Mouse (Mus musculus) heart, postnatal 4 days (tissue): ENCODE data around the gene Prdx1. TPM values are rescaled to one million over a fixed set of nuclear protein-coding genes. Genes with fewer than 3 reads are reported as not detected.
"Not testable (repeated sequence)": the region's sequence is repeated elsewhere in the genome, so short reads cannot be mapped to it uniquely, and the experiment has no call there.

Experiments
- DNase-seq: peaks from one replicate; pipeline ENCODE4 v3.0.0; 2021
- total RNA-seq, 2 experiments: library from RNA; stranded (reverse); gene quantifications; 2 replicates each; pipeline ENCODE4 v1.2.3; 2021

Gene Prdx1
- total RNA-seq, 2 experiments from 2014 or later, result 393 to 438 TPM

GRCm38 (mm10) chr4:116679141-116679540, 6.2 kb upstream of the Prdx1 start:
- no peak for DNase-seq

GRCm38 (mm10) chr4:116680521-116680920, 4.8 kb upstream of the Prdx1 start:
- not testable (repeated sequence) for DNase-seq

- DNase-seq, result no peak
Measured at GRCm38 (mm10) chr4:116683957-116684356, 1.4 kb upstream of the Prdx1 start.

- no peak for DNase-seq
Measured at GRCm38 (mm10) chr4:116684665-116685064, 679 bp upstream of the Prdx1 start.

- no peak for DNase-seq
Measured at GRCm38 (mm10) chr4:116687041-116687440, 1.7 kb downstream of the Prdx1 start.

GRCm38 (mm10) chr4:116689309-116689876, 4.0 kb downstream of the Prdx1 start:
- DNase-seq, result no peak

GRCm38 (mm10) chr4:116692146-116692545, 6.8 kb downstream of the Prdx1 start:
- no peak for DNase-seq

GRCm38 (mm10) chr4:116693785-116694184, 8.4 kb downstream of the Prdx1 start:
- no peak for DNase-seq

- DNase-seq, result no peak
Measured at GRCm38 (mm10) chr4:116698693-116699342, 13.5 kb downstream of the Prdx1 start.

- DNase-seq, result no peak
Measured at GRCm38 (mm10) chr4:116700964-116701363, 15.6 kb downstream of the Prdx1 start.

- DNase-seq, result peak; percentile 87
Measured at GRCm38 (mm10) chr4:116703804-116704203, 18.5 kb downstream of the Prdx1 start.

- DNase-seq, result no peak
Measured at GRCm38 (mm10) chr4:116707666-116708065, 22.3 kb downstream of the Prdx1 start.

GRCm38 (mm10) chr4:116708201-116708764, 22.9 kb downstream of the Prdx1 start, which contains the start of the genes Mmachc and Ccdc163:
Gene Mmachc (minus strand): TSS chr4:116708406.
Gene Ccdc163 (plus strand): TSS chr4:116708509.
- DNase-seq, result peak; percentile 88

- no peak for DNase-seq
Measured at GRCm38 (mm10) chr4:116708791-116709390, 23.5 kb downstream of the Prdx1 start.

GRCm38 (mm10) chr4:116710154-116710553, 24.8 kb downstream of the Prdx1 start:
- no peak for DNase-seq

GRCm38 (mm10) chr4:116712536-116712935, 27.2 kb downstream of the Prdx1 start:
- no peak for DNase-seq

- peak; percentile 75 for DNase-seq
Measured at GRCm38 (mm10) chr4:116719396-116719795, 34.1 kb downstream of the Prdx1 start.

GRCm38 (mm10) chr4:116720343-116721097, 35.2 kb downstream of the Prdx1 start, which contains the start of gene Tesk2:
Gene Tesk2 (plus strand): TSS chr4:116720948.
- peak; percentile 91 for DNase-seq

GRCm38 (mm10) chr4:116721098-116721628, 35.8 kb downstream of the Prdx1 start:
- DNase-seq, result no peak

- DNase-seq, result no peak
Measured at GRCm38 (mm10) chr4:116722230-116722629, 36.9 kb downstream of the Prdx1 start.

GRCm38 (mm10) chr4:116725444-116725843, 40.1 kb downstream of the Prdx1 start:
- DNase-seq, result no peak

GRCm38 (mm10) chr4:116727401-116727800, 42.1 kb downstream of the Prdx1 start:
- no peak for DNase-seq
